Mouse (Mus musculus): ENCODE results near the gene Kcnj9.

Kcnj9 gene

DNA sequence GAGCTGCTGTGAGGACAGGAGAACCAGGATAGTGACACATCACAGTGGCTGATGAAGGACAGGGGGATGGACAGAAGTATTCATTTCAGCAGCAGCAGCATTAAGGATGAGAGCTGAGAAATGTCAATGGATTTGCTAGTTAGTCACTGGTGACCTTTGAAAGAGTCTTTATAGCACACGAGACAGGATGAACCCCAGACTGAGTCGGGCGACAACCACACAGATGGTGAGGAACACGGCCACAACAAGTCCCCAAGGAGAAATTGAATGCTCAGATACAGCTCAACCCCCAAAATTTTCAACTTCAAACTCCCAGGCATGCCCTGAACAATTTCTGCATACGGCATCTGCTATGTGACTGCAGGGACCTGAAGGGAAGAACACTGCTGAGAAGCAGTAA lies 42.4 kb downstream of the Kcnj9 start:
- no peak for DNase-seq

DNA sequence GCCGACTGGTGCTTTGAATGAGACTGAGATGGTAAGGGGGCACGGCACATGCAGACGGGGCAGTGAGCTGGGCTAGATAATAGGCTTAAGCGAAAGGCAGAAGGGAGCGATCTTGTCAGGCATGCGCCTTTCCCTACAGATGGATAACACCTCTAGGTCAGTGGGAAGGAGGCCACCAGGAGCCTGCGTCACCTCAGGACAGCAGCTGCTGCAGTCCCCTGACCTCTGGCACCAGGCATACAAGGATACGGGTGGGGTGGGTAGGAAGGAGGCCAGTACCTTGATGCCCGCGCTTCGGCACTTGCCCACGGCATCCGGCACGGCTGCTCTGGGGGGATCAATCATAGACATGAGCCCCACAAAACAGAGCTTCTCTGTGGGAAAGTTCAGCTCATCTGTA lies 44.9 kb downstream of the Kcnj9 start:
- peak; percentile 2 for DNase-seq

GRCm38 (mm10) chr1:172283073-172283472 lies 46.0 kb downstream of the Kcnj9 start:
- DNase-seq, result no peak

GRCm38 (mm10) chr1:172281522-172282254 lies 47.4 kb downstream of the Kcnj9 start:
- no peak for DNase-seq

DNA sequence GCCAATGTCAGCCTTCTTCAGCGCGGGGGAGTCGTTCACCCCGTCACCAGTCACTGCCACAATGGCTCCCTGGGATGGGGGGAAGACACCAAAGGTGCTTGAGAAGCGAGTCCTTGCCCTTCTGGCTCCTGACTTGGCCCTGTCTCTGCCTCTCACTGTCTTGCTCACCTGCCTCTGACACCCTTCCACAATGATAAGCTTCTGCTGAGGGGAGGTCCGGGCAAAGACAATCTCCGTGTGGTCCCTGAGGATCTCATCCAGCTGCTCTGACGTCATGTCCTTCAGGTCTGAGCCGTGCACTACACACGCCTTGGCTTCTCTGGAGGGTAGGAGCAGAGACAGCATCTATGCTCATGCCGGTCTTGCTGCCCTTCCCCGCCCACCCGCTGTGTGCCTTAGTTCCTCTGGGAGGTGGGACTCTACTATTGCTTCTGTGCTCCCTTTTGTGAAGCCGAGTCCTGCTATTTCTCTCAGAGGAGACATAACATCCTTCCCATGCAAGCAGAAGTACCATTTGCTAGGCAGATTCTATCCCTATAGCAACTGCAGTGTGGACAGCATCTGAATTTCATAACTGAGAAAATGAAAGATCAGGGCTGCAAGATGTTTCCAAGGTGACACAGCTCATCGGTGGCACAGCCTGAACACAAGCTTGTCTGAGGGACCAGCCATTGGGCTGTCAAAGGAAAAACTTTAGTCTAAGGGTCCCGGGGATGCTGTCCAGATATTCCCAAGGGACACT lies 49.2 kb downstream of the Kcnj9 start:
- DNase-seq, result no peak

DNA sequence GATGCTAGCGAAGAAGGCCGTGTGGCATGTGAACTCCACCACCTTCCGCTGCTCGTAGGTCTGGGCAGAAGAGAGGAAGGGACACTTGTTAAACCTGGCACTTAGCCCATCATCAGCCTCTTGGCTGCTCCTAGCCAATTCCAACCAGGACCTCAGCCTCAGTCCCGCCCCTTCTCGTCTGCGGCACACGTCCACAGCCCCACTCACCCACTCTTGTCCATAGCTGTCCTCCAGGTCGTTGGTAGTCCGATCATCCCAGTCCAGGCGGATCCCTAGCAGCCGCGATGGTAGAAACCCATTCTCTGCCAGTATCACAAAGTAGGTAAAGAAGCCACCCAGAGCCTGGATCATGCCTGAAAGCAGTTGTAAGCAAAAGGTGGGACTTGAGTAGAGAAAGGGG lies 50.8 kb downstream of the Kcnj9 start:
- DNase-seq, result no peak

DNA sequence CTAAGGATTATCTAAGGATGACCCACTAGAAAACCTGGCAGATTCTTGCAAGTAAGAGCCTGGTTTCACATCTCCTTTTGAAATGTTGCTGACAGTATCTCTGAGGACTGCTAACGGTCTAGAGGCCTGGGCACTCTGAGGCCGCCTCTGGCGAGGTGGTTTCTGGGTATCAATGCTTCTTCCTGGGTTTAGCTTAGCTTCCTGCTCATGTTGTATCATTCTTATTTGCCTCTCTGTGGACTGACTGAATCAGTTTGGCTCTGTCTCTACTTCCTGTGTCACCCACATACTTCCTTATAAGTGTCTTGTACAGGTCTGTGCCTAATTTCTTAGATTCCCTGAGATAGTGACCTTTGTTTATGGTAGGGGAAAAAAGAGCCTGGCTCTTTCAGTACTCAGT lies 51.9 kb downstream of the Kcnj9 start:
- no peak for DNase-seq

- DNase-seq, result no peak
Observed at GRCm38 (mm10) chr1:172274547-172274946, 54.6 kb downstream of the Kcnj9 start.

GRCm38 (mm10) chr1:172274116-172274515 lies 55.0 kb downstream of the Kcnj9 start:
- no peak for DNase-seq

- DNase-seq, result no peak
Observed at GRCm38 (mm10) chr1:172273386-172273785, 55.7 kb downstream of the Kcnj9 start.

GRCm38 (mm10) chr1:172271765-172272164 lies 57.4 kb downstream of the Kcnj9 start:
- no peak for DNase-seq

DNA sequence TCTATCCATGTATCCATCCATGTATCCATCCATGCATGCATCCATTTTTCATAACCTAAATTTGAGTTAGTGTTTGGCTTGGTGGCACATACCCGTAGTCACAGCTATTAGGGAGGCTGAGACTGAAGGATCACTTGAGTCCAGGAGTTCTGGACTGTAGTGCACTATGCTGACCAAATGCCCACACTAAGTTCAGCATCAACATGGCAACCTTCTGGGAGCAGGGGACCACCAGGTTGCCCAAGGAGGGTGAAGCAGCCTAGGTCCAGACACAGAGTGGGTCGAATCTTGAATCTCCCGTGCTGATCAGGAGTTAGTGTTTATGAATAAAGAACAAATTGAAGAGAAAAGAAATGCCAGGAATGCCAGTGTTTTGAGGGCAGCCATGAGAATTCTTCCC lies 57.9 kb downstream of the Kcnj9 start:
- DNase-seq, result no peak

Measured in right cerebral cortex, postnatal 14 days (tissue).